Mouse (Mus musculus) heart, postnatal 25 days (tissue): ENCODE measurements around the gene Prdm2. TPM values are rescaled to one million over a fixed set of nuclear protein-coding genes. Genes with fewer than 3 reads are reported as not detected.

Experiments used
- DNase-seq: peaks from one replicate; pipeline ENCODE4 v3.0.0; 2022; ENCODE audit warnings: low spot score
- intact Hi-C: fragments of 180-260 bp; cut with DNase I; formaldehyde crosslinking; loops from one replicate; pipeline ENCODE4 v1.15.1; 2025
- total RNA-seq, 2 experiments: library from RNA; stranded (reverse); gene quantifications; 2 replicates each; pipeline ENCODE4 v1.2.3; 2021

Gene Prdm2
- total RNA-seq, 2 experiments from 2014 or later, result 19.7 to 20.9 TPM

GRCm38 (mm10) chr4:143213571-143213970, 776 bp upstream of the Prdm2 start:
- DNase-seq, result no peak
- intact Hi-C loops, result loop anchor here (5.0 kb wide), 1 partner anchor 101 kb away; no protein-coding TSS in a partner anchor

DNA sequence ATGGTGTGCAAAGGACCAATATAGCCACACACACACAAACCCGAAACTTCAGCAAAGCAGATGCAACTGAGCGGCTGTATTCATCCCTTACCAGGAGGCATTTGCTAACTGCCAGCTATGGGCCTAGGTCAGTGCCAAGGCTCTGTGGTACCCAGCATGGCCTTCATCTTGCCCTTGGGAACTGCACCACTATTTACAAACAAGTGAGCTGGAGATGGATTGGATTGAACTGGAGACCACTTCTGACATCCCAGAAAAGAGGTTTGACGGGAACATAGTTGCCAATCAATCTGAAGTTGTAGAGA, 332 bp upstream of the Prdm2 start:
- no peak for DNase-seq
- intact Hi-C loops, result loop anchor here (5.0 kb wide), 1 partner anchor 101 kb away; no protein-coding TSS in a partner anchor

GRCm38 (mm10) chr4:143211584-143212340, 1.0 kb downstream of the Prdm2 start:
- peak; percentile 1 for DNase-seq
- intact Hi-C loops, result loop anchor here (2.0 to 5.0 kb wide), 2 partner anchors 49 to 99 kb away; no protein-coding TSS in a partner anchor

GRCm38 (mm10) chr4:143209997-143210396, 2.8 kb downstream of the Prdm2 start:
- intact Hi-C loops, result loop anchor here (2.0 to 5.0 kb wide), 2 partner anchors 47 to 98 kb away; no protein-coding TSS in a partner anchor
- DNase-seq, result no peak

DNA sequence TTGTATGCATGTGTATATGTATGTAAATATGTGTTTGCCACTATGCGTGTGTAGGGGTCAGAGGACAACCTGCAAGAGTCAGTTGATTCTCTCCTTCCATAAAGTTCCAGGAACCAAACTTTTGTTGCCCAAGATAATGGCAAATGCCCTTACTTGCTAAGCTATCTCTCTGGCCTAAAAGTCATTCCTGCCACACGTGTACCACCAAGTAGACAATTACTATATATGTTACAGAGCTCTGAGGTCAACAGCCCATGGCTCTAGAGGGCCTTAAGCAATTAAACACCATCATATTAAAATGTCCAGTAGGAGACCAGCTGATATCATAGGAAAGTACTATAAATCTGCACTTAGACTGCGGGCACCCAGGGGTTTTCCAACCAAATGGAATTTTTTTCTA, 10.1 kb downstream of the Prdm2 start:
- no peak for DNase-seq
- intact Hi-C loops, result no loop called here

DNA sequence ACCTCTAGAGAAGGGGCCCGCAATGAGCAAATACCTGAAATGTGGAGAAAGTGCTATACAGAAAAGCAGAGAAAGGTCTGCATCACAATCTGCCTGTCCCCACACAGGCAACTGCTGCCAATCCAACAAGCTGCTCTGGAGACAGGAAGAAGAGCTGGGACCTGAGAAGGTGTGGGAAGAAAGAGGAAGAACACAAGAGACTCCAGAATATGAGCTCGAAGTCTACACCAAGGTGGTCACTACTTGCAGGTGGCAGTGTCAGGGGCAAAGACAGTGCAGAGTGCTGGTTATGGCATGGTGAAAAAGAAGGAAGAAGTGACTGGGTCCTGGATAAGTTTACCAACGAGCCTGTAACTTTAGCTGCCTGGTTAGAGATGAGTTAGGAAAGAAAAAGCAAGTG, 14.4 kb downstream of the Prdm2 start:
- intact Hi-C loops, result no loop called here

GRCm38 (mm10) chr4:143197845-143198356, 14.9 kb downstream of the Prdm2 start:
- no peak for DNase-seq
- intact Hi-C loops, result no loop called here

More for the DNA sequence above, 14.4 kb downstream of the Prdm2 start:
- DNase-seq, result no peak

DNA sequence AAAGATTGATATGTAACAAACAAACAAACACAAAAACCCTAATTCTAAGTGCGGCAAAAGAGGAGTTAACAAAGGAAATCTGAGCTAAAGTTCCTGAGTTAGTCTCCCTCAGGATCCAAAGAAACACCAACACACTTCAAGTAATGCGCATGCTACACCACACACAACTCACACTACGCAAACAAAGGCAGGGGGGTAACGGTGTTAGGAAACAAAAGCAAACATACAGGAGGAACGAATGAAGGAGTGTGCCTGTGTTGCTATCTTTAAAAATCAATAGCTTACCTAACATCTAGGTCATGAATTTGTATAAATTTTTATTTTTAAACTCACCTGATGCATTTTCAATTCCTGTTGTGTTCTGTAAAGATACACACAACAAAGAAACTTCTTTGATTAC, 18.5 kb downstream of the Prdm2 start:
- intact Hi-C loops, result no loop called here
- no peak for DNase-seq

DNA sequence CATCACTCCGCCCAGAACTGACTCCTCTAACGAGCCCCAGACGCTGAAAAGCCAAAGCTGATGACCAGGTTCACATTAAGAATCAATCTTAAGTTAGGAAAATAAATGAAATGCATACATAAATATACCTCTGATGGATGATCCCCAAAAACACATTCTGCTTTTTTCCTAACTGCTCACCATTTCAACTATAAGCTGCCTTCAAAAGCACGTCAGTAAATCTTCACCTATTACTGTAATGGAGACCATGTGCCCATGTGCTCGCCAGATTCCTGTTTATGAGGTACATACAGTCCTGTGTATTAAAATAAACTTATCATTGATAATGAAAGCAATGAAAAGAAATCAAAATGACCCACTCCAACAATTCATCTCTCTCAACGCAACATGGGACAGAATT, 19.6 kb downstream of the Prdm2 start:
- DNase-seq, result no peak
- intact Hi-C loops, result no loop called here

- DNase-seq, result no peak
- intact Hi-C loops, result no loop called here
These were observed 21.0 kb downstream of the Prdm2 start for GRCm38 (mm10) chr4:143191783-143192182.

GRCm38 (mm10) chr4:143190657-143191056, 22.1 kb downstream of the Prdm2 start:
- intact Hi-C loops, result no loop called here
- no peak for DNase-seq

DNA sequence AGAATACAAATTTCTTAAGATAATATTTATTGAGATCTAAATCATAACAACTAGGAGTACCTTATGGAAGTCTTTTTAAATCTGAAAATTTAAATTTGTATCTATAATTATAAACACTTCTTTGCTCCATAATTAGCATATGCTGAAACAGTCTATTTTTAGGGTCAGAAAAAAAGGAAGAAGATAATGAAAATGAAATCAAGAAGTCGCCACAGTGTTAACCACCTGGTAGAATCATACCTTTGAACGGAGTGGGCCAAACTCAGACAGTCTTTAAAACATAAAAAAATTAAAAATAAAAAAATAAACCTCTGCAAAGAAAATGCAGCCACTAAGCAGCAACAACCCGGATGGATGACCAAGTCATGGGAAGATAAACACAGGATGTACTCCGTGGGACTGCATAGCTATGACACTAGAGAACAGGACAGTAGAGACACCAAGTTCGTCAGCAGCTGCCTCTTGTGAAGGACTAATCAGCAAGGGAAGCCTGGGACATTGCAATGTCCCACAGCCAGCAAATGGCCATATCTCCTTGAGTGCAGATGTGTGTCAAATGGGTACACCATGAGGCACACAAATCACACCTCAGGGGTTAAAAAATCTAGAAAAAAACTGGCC, 24.1 kb downstream of the Prdm2 start:
- DNase-seq, result no peak
- intact Hi-C loops, result no loop called here

GRCm38 (mm10) chr4:143186066-143186465, 26.7 kb downstream of the Prdm2 start:
- DNase-seq, result no peak
- intact Hi-C loops, result no loop called here

GRCm38 (mm10) chr4:143185496-143185895, 27.3 kb downstream of the Prdm2 start:
- DNase-seq, result no peak
- intact Hi-C loops, result no loop called here

- DNase-seq, result no peak
- intact Hi-C loops, result no loop called here
These were observed 29.7 kb downstream of the Prdm2 start for GRCm38 (mm10) chr4:143183141-143183540.

- intact Hi-C loops, result no loop called here
- DNase-seq, result no peak
These were observed 32.1 kb downstream of the Prdm2 start for GRCm38 (mm10) chr4:143180731-143181130.

GRCm38 (mm10) chr4:143171600-143172290, 41.0 kb downstream of the Prdm2 start:
- intact Hi-C loops, result no loop called here
- DNase-seq, result no peak

GRCm38 (mm10) chr4:143170290-143170689, 42.5 kb downstream of the Prdm2 start:
- no peak for DNase-seq
- intact Hi-C loops, result no loop called here

DNA sequence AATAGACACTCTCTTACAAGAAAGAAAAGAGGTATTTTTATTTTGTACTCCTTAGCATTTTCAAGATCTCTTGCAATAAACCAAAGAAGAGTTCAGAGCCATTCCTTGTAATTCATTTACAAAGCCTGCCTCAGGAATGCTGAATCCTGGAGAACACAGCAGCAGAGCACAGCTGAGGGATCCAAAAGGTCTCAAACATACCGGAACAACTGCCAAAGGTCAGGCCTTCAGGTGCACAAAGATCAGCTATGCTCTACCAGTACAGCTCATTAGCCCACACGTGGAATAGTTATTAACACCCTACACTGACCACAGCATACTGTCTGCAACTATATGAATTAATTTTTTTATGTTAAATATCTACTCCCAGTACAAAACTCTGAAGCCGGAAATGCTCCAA, 44.7 kb downstream of the Prdm2 start:
- no peak for DNase-seq
- intact Hi-C loops, result no loop called here

DNA sequence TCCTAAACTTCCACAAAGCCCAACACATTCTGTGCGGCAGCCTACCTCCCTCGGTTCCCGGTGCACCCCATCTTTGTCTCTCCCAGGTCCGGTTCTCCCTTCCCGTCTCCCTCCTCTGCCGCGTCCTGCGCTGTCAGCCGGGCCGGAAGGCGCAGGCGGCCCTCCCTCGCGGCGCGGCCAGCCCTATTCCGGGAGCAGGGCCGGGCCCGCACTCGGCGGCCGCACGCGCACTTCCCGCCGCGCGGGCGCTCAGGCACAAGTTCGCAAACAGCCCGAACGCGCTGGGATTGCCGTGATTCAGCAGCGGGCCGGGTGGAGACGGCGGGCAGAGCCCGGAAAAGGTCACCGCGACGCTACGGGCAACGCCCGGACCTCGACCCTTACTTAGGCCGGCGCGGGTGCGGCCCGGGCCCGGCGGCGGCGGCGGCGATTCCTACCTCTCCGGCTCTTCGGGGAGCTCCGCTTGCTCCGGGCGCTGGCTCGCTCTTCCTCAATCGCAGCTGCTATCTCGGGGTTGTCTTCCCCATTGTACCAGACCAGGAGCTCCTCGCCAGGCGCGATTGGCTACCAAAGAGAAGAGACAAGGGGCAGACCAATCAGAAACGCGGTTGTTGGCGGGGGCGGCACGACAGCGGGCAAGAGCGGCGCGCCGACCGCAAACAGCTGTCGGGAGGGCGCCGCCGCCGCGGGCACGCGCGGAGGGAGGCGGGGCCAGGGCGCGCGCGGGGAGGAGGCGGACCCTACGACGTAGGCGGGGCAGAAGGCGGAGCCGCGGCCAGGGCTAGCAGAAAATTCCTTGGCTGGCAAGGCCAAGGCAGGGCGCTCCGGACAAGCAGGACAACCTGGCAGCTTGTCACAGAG, 50.9 kb downstream of the Prdm2 start:
- DNase-seq, result peak; percentile 99
- intact Hi-C loops, result loop anchor here (2.0 kb wide), 1 partner anchor 49 kb away; no protein-coding TSS in a partner anchor
